Mouse (Mus musculus): ENCODE results near the gene Fshr.

DNA sequence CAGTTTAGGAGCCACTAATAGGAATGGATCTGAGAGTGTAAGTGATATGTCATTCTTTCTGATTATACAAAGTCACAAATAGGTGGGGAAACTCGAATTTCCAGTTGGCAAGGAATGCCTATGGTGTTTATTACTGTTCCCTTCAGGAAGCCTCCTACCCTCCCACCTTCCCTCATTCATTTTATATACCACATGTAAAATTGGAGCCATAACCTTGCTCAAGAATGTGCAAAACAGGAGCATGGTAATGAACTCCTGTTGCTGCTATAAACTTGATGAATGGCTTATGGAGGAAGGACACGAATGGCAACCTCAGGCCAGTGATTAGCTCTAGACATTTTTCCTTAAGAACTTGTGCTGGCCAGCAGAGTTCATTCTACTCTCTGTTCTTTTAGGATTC, 117.6 kb downstream of the Fshr start:
- TF ChIP-seq ZC3H11A (IDR thresholded peaks at IDR 0.05; ENCODE audit: borderline replicate concordance, low read depth, low read length) (no peak), ZNF384 (IDR thresholded peaks at IDR 0.05; ENCODE audit: low read depth, low read length) (no peak), HCFC1 (IDR thresholded peaks at IDR 0.05; ENCODE audit: borderline replicate concordance, insufficient read depth, low read length) (no peak)

Measured in ES-E14 (cell line).